Mouse (Mus musculus) cerebellum, adult 9-11 months (tissue): ENCODE results near the gene Spata25.

Experiments
- DNase-seq: peaks from one replicate; pipeline ENCODE4 v3.0.0; 2022

The Spata25 gene

DNA sequence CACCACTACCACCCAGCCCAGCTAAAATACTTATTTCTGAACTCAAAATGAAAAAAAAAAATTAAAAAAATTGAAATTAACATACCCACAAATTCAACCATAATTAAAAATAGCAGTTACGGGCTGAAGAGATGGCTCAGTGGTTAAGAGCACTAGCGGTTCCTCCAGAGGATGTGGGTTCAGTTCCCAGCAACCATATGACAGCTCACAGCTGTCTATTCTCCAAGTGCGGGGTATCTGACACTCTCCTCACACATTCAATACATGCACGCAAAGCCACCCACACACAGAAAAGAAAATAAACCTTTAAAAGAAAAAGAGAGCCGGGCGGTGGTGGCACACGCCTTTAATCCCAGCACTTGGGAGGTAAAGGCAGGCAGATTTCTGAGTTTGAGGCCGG is 21.7 kb upstream of the Spata25 start:
- no peak for DNase-seq

DNA sequence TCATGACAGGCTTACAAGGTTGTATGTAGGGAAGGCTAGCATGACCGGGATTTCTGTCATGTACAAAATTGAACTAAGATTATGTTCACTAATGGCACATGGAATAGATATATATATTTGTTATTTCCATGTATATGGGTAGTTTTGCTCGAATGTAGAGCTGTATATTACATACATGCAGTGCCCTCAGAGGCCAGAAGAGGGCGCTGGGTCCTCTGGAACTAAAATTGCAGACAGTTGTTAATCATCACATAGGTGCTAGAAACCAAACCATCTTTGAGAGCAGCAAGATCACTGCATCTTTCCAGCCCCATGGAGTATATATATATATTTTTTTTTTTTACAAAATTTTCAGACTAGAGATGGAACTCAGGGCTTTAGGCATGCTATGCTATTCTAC is 17.4 kb upstream of the Spata25 start:
- DNase-seq = no peak

DNA sequence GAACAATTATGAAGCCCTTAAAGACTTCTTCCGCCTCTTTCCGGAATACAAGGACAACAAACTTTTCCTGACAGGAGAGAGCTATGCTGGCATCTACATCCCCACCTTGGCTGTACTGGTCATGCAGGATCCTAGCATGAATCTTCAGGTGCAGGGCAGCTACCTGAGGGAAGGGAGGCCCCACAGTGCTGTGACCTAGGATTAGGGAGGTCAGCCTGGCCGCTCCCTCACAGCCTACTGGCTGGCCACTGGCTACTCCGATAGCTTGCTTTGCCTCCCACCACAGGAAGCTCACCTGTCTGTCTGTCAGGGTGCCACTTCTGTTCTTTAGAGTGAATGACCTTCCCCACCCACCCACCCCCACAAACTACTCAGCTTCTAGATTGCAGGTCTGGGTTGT is 6.8 kb upstream of the Spata25 start:
- DNase-seq = no peak

DNA sequence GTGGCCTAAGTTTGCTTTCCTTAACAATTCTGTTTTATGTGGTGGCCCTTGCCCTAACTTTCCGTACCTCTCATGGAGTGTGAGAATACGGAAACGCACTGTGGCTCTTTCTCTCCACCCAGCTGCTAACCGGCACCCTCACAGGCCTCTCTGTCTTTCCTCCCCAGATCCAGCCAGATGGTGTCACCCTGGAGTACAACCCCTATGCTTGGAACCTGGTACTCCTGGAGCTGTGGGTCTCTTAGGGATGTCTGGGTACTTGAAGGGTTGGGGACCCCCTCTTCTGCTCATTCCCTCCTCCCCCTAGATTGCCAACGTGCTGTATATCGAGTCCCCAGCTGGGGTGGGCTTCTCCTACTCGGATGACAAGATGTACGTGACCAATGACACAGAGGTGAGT is 6.2 kb upstream of the Spata25 start:
- peak; percentile 52 for DNase-seq

DNA sequence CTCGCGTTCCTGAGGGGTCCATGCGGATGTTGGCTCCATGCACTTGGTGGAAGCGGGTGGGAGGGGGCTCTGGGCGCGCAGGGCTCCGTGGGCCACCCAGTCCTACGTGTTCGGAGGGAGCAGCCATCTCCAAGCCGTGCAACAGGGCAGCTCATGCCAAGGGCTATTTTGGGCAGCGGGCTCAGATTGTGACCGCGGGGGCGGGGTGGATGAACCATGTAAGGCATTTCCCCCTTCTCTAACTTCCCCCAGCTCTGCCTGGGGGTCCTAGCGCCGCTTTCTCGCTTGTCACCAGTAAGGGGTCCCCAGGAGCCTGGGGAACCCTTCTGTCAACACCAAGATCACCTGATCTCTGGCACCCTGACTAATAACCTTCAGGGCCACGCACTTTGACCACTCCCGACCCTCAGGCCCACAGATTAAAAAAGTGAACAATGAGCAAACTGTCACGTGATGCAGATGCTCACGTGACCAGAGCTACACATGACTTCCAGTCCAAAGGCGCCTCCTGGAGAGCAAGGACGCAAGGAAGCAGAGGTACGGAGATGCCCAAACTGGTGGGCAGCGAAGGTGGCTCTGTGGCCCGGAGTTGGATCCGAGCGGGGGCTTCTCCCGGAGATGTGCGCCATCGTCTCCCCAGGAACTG is 5.1 kb upstream of the Spata25 start, which contains the start of gene Neurl2:
Gene Neurl2 (minus strand): TSS at position 143 of the 646 bp plus-strand sequence.
- DNase-seq = peak; percentile 92

- DNase-seq = peak; percentile 81
These were observed 4.5 kb upstream of the Spata25 start, which contains the start of gene Ctsa for GRCm38 (mm10) chr2:164832748-164833301. TSS of gene Ctsa (plus strand) at chr2:164832873.

- DNase-seq = no peak
These were observed 3.9 kb upstream of the Spata25 start for GRCm38 (mm10) chr2:164832032-164832747.

DNA sequence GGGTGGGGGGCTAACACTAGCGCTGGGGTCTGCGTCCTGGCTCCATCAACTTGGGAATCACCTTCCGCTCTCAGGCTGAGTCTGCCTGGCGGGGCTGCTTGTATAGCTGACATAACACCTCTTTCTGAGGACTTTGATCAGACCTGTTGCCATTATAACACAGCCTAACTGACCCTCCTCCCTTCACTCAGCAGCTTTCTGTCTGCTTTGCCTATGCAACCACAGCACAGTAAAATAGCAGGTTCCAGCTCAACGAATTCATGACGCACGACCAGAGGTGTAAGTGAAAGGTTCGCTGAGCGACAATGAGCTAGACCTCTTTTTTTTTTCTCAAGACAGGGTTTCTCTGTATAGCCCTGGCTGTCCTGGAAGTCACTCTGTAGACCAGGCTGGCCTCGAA is 2.7 kb upstream of the Spata25 start:
- DNase-seq = no peak

DNA sequence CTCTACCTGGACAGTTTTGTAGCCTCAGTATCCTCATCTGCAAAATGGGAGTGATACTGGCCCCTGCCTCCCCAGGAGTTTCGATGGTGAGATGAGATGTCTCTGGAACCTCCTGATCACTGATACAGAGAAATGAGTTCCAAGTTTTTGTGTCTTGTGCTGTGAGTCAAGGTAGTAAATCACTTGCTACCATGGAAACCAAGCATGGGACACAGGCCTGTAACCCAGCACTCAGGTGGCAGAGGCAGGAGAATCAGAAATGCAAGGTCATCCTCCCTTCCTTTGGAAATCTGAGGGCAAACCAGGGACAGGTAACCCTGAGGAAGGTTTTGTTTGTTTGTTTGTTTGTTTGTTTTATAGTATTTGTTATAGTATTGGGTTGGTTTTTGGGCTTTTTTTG is 753 bp upstream of the Spata25 start:
- no peak for DNase-seq

DNA sequence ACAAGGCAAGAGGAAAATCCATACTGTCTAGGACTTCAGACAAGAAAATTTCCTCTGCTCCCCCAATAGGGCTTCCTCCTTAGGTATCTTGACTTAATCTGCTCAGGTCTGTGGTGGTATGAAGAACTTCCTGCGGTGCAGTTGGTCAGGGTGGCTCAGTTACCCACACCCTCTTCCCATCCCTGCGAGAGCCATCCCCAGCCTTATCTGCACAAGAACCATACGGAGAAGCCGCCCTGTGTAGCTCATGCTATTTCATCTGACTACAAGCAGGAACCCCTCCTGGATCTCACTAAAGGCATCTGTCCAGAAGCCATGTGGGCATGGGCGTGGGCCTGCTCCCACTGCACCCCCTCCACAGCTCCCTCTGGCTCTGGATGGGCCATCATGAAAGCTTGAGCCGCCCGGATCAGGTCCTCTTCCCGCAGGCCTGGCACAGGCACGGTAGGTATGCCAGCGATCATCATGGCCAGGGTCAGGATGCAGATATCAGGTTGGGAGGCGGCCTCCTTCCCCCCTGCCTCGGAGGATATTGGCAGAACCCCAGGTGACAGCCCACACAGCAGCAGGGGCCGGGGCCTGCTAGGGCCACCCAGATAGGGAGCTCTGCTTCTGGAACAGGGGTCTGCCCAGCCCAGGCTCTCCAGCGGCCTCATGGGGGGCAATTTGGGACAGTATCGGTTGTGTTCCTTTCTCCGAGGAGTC is 1.0 kb downstream of the Spata25 start:
- DNase-seq = no peak

DNA sequence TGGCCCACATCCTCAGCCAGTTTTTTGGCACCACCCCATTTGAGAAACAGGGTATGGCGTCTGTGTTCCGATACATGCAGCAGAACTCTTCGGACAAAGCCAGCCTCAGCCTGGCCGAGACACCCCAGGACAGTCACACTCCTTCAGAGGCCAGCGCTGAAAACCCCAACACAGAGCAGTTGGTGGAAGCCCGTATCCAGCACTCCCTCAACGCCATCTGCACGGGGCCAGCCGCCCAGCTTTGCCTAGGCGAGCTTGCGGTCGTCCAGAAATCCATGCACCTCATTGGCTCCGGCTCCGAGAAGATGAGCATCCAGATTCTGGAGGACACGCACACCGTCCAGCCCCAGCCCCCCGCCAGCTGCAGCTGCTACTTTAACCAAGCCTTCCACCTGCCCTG is 2.8 kb downstream of the Spata25 start:
- no peak for DNase-seq

DNA sequence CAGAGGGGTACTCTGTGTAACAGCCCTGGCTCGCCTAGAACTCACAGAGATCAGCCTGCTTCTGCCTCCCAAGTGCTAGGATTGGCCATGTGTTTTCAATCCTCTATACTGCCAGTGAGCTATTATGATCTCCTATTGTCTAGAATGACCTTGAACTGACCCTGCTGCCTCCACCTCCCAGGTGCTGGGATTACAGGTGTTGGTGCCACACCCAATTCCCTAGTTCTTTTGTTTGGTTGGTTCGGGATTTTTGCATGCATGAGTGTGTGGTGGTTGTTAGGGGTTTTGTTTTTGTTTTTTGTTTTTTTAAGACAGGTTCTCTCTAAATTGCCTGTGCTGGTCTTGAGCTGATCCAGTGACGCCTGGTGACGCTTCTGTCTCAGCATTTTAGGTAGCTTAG is 4.4 kb downstream of the Spata25 start:
- no peak for DNase-seq

- DNase-seq = no peak
These were observed 5.2 kb downstream of the Spata25 start for GRCm38 (mm10) chr2:164823181-164823585.

- DNase-seq = peak; percentile 99
These were observed 5.6 kb downstream of the Spata25 start, which contains the start of gene Zswim1 for GRCm38 (mm10) chr2:164822636-164823165. TSS of gene Zswim1 (plus strand) at chr2:164822686.

GRCm38 (mm10) chr2:164821060-164821459 is 7.3 kb downstream of the Spata25 start:
- peak; percentile 56 for DNase-seq

DNA sequence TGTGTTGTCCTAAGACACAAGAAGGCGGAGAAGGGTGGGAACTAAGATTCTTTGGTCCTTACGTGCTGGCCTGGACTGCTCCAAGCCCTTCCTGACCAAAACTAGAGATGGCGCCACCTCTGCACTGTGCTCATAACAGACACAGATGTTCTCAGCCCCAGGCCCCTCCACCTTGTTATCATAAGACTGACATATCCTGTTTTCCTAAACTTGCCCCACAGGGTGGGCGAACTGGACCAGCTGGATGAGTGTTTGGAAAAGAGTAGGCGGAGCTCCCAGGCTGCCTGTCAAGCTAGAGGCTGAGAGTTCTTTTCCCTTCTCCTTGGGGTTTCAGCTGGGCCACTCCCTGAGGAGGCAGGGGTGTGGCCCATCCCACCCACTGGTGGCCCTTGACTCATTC is 10.6 kb downstream of the Spata25 start:
- no peak for DNase-seq

DNA sequence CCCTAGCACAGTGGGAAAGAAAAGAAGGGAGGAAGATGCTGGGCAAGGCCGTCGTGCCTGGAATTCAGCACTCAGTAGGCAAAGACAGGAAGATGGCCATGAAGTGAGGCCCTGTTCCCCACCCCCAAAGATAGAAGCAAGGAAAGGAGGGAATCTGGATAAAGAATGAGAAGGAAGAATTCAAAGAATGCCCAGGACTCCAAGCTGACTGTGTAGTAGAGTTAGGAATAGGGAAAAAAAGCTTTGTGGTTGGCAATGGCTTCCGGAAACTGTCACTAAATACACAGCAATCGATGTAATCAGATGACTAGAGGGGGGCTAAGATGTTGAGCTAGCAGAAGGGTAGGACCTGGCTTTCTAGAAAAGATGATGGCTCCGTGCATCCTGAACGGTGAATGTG is 11.1 kb downstream of the Spata25 start:
- DNase-seq = no peak

DNA sequence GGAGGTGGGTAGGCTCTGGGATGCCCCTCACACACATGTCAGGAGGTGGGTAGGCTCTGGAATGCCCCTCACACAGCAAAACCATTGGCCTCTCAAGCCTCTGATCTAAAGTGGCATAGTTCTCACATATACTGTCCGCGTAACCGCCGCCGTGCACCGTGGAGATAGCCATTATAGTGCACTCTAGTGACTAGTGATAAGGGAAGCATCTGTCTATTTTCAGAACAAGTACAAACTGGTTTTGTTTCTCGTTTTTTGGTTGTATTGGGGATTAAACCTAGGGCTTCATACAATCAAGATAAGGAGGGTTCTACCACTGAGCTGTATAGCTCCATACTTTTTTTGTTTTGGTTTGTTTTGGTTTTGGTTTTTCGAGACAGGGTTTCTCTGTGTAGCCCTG is 12.5 kb downstream of the Spata25 start:
- no peak for DNase-seq

- DNase-seq = no peak
These were observed 13.0 kb downstream of the Spata25 start for GRCm38 (mm10) chr2:164815348-164815747.

- no peak for DNase-seq
These were observed 14.8 kb downstream of the Spata25 start for GRCm38 (mm10) chr2:164813557-164813956.

DNA sequence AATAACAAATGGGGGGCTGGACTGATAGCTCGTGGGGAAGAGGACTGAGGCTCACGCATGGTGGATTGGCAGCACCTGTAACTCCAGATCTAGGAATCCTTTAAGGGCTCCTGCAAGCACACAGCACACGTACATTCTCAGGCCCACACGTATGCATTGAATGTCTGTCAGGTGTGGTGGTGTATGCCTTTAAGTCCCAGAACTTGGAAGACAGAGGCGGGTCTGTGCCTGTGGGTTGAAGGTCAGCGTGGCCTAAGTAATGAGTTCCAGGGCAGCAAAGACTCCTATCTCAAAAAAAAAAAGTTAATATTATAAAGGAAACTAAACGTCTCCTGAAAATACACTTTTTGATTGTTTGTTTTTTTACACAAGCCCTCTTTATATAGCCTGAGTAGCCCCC is 21.7 kb downstream of the Spata25 start:
- no peak for DNase-seq

GRCm38 (mm10) chr2:164805332-164805718 is 23.0 kb downstream of the Spata25 start:
- no peak for DNase-seq
